Mouse (Mus musculus): ENCODE results near the gene Mypn. TPM values are rescaled to one million over a fixed set of nuclear protein-coding genes. Genes with fewer than 3 reads are reported as not detected.

Mypn gene
- polyA plus RNA-seq, 1 experiment from 2014 or later: 0.14 TPM

DNA sequence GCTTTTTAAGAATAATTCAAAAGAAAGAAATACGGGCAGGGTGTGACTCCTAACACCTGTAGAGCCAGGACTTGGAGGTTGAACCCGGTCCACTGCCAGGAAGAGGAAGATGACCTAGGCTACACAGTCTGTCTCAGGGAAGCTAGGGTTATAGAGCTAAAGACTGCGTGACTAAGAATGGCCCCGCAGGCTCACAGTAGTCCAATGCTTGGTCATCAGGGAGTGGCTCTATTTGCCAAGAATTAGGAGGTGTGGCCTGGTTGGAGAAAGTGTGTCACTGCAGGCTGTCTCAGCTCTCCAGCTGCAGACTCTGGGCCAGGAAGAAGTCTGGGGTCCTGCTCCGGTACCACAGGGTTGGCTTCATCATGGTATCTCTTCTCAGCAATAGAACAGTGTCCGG, 32.9 kb upstream of the Mypn start:
- Histone ChIP-seq H3K27ac (no peak overlapping the region), H3K4me3 (no peak overlapping the region), H3K4me1 (no peaks in the 10 kb centered on the region), H3K9ac (no peak overlapping the region), H3K36me3 (no peaks in the 10 kb centered on the region), H3K27me3 (no peaks in the 10 kb centered on the region), H3K9me3 (no peaks in the 10 kb centered on the region), H3K4me2 (no peak overlapping the region)
- WGBS: 91% methylated on average over 6 of the region's 6 CpGs
- peak; percentile 52; the same call in 1 of the 2 replicates for ATAC-seq (ENCODE audit: insufficient number of reproducible peaks, insufficient read depth, low FRiP score, low TSS enrichment, low read depth)

DNA sequence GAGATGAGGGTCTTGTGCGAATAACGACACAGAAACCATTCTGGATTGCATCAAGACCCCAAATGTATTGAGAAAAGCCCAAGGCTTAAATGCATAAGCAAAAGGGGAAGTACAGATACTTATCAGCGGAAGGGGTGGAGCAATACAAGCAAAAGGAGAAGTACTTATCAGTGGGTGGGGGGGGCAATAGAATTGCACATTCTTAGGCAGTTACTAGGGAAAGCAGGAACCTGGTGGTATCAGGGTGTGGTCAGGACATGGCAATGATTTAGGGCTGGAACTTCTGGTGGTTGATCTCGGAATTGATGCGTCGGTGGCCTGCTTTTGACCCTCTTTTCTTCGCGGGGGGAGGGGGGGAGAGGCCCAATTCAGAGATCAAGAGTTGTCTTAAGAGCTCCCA, 32.1 kb upstream of the Mypn start:
- 89% methylated on average over 8 of the region's 8 CpGs for WGBS
- Histone ChIP-seq H3K4me3 (no peak overlapping the region), H3K4me1 (no peaks in the 10 kb centered on the region), H3K36me3 (no peaks in the 10 kb centered on the region), H3K9me3 (no peaks in the 10 kb centered on the region), H3K9ac (no peak overlapping the region), H3K4me2 (no peak overlapping the region), H3K27me3 (no peaks in the 10 kb centered on the region), H3K27ac (no peak overlapping the region)
- no peak for ATAC-seq (ENCODE audit: insufficient number of reproducible peaks, insufficient read depth, low FRiP score, low TSS enrichment, low read depth)

- Histone ChIP-seq H3K36me3 (no peaks in the 10 kb centered on the region), H3K4me3 (no peak overlapping the region), H3K4me2 (no peak overlapping the region), H3K4me1 (no peaks in the 10 kb centered on the region), H3K9ac (no peak overlapping the region), H3K27ac (no peak overlapping the region), H3K27me3 (no peaks in the 10 kb centered on the region), H3K9me3 (no peaks in the 10 kb centered on the region)
- WGBS: 63% methylated on average over 5 of the region's 5 CpGs
- ATAC-seq (ENCODE audit: insufficient number of reproducible peaks, insufficient read depth, low FRiP score, low TSS enrichment, low read depth): no peak
Measured at GRCm38 (mm10) chr10:63234133-63234532, 30.4 kb upstream of the Mypn start.

DNA sequence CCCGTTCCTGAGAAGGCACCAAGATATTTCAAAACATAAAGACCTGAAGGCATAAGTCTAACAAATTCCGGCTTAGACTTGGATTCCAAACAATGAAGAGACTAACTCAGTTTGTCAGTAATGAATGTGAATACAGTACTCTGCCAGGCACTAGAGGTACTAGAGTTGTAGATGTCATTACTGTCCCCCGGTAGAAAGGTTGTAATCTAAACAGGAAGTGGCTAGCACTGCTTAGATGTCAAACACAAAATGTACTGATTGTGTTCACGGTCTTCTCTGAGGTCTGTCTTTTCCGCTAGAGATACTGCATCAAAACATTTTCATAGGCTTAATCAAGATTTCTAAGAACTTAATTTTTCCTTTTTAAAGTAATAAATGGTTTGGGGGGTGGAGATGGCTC, 27.9 kb upstream of the Mypn start:
- no peak for ATAC-seq (ENCODE audit: insufficient number of reproducible peaks, insufficient read depth, low FRiP score, low TSS enrichment, low read depth)

GRCm38 (mm10) chr10:63230854-63231253, 27.1 kb upstream of the Mypn start:
- H3K9me3 ChIP-seq: no peaks in the 10 kb centered on the region

More for the DNA sequence above, 27.9 kb upstream of the Mypn start:
- 72% methylated on average over 5 of the region's 5 CpGs for WGBS
- H3K36me3 ChIP-seq: no peaks in the 10 kb centered on the region
- no peak overlapping the region for H3K4me2 ChIP-seq
- H3K4me1 ChIP-seq: no peaks in the 10 kb centered on the region
- H3K4me3 ChIP-seq: no peak overlapping the region
- H3K27me3 ChIP-seq: no peaks in the 10 kb centered on the region
- H3K27ac ChIP-seq: no peak overlapping the region
- H3K9me3 ChIP-seq: no peaks in the 10 kb centered on the region
- no peak overlapping the region for H3K9ac ChIP-seq

DNA sequence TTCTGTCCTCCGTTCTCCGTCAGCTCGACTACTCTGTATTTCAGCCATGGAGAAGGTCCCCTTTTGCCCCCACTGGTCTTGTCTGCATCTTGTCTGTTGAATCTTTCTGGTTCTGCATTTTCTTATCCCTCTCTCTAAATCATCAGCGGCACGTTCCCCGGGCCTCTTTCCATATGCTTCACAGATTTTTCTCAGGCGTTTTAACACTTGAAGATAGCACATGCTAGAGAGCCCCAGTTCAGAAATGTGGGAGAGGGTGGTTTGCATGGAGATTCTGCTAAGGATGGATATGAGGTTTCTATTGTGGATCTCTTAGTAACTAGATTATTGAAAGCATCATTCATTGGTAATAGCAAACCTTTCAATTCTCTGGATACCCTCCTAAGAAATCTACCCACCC, 26.5 kb upstream of the Mypn start:
- Histone ChIP-seq H3K4me2 (no peak overlapping the region), H3K4me3 (no peak overlapping the region), H3K27ac (no peak overlapping the region), H3K36me3 (no peaks in the 10 kb centered on the region), H3K9ac (no peak overlapping the region), H3K27me3 (no peaks in the 10 kb centered on the region), H3K9me3 (no peaks in the 10 kb centered on the region), H3K4me1 (no peaks in the 10 kb centered on the region)
- 76% methylated on average over 7 of the region's 7 CpGs for WGBS
- ATAC-seq (ENCODE audit: insufficient number of reproducible peaks, insufficient read depth, low FRiP score, low TSS enrichment, low read depth): no peak

More at GRCm38 (mm10) chr10:63230854-63231253, 27.1 kb upstream of the Mypn start:
- H3K36me3 ChIP-seq: no peaks in the 10 kb centered on the region
- no peak for ATAC-seq (ENCODE audit: insufficient number of reproducible peaks, insufficient read depth, low FRiP score, low TSS enrichment, low read depth)
- no peak overlapping the region for H3K4me2 ChIP-seq
- WGBS: 37% methylated on average over 3 of the region's 5 CpGs
- no peak overlapping the region for H3K4me3 ChIP-seq
- H3K27ac ChIP-seq: no peak overlapping the region
- no peak overlapping the region for H3K9ac ChIP-seq
- no peaks in the 10 kb centered on the region for H3K4me1 ChIP-seq
- H3K27me3 ChIP-seq: no peaks in the 10 kb centered on the region

- WGBS: 69% methylated on average over 12 of the region's 12 CpGs
- Histone ChIP-seq H3K27me3 (no peaks in the 10 kb centered on the region), H3K9ac (no peak overlapping the region), H3K27ac (no peak overlapping the region), H3K36me3 (no peaks in the 10 kb centered on the region), H3K9me3 (no peaks in the 10 kb centered on the region), H3K4me1 (no peaks in the 10 kb centered on the region), H3K4me2 (no peak overlapping the region), H3K4me3 (no peak overlapping the region)
- ATAC-seq (ENCODE audit: insufficient number of reproducible peaks, insufficient read depth, low FRiP score, low TSS enrichment, low read depth): no peak
Measured at GRCm38 (mm10) chr10:63224341-63224740, 20.6 kb upstream of the Mypn start.

DNA sequence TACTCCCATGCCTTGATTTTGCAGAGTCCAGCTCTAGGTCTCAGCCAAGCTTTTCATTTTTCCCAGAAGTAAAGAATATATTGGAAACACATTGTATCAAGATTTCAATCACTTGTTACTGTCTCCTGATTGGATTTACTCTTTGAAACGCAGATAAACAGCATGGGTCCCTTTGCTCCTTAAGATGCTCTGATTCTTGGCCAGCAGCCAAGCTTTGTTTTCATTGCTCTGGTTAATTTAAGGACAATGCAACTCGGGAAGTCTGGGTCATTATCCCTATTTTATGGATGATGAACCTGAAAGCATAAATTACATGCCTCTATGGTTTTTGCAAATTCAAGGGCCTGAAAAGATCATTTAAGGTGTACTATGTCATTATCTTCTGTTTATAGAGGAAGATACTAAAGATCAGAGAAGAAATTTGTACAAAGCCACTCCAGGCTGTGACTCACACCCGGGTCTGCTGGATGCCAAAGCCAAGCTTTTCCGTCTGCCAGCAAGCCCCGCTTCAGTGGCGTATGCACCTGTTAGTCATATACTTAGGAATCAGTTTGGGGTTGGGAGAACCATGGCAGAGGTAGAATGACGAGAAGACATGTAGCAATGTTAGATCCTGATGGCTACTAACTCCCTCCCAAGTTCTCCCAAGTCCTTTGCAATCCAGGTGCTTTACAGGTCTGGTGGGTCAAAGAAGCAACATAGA, 17.5 kb upstream of the Mypn start:
- Histone ChIP-seq H3K27ac (no peak overlapping the region), H3K4me3 (no peak overlapping the region), H3K9me3 (no peaks in the 10 kb centered on the region), H3K27me3 (no peaks in the 10 kb centered on the region), H3K9ac (no peak overlapping the region), H3K4me2 (no peak overlapping the region), H3K4me1 (no peaks in the 10 kb centered on the region), H3K36me3 (no peaks in the 10 kb centered on the region)
- 58% methylated on average over 7 of the region's 7 CpGs for WGBS
- ATAC-seq (ENCODE audit: insufficient number of reproducible peaks, insufficient read depth, low FRiP score, low TSS enrichment, low read depth): no peak

GRCm38 (mm10) chr10:63208871-63209270, 5.1 kb upstream of the Mypn start:
- H3K27ac ChIP-seq: no peak overlapping the region
- H3K4me2 ChIP-seq: no peak overlapping the region
- 50% methylated on average over 6 of the region's 6 CpGs for WGBS
- no peak overlapping the region for H3K9ac ChIP-seq
- H3K36me3 ChIP-seq: no peaks in the 10 kb centered on the region
- no peaks in the 10 kb centered on the region for H3K9me3 ChIP-seq
- H3K27me3 ChIP-seq: no peaks in the 10 kb centered on the region
- no peaks in the 10 kb centered on the region for H3K4me1 ChIP-seq
- H3K4me3 ChIP-seq: no peak overlapping the region
- ATAC-seq (ENCODE audit: insufficient number of reproducible peaks, insufficient read depth, low FRiP score, low TSS enrichment, low read depth): no peak

GRCm38 (mm10) chr10:63203002-63203401, 750 bp downstream of the Mypn start:
- 73% methylated on average over 3 of the region's 3 CpGs for WGBS
- H3K9ac ChIP-seq: no peak overlapping the region
- H3K27me3 ChIP-seq: no peaks in the 10 kb centered on the region
- H3K4me2 ChIP-seq: no peak overlapping the region
- no peaks in the 10 kb centered on the region for H3K36me3 ChIP-seq
- H3K4me3 ChIP-seq: no peak overlapping the region
- H3K9me3 ChIP-seq: no peaks in the 10 kb centered on the region
- no peak for ATAC-seq (ENCODE audit: insufficient number of reproducible peaks, insufficient read depth, low FRiP score, low TSS enrichment, low read depth)
- no peak overlapping the region for H3K27ac ChIP-seq
- no peaks in the 10 kb centered on the region for H3K4me1 ChIP-seq

GRCm38 (mm10) chr10:63201534-63201933, 2.2 kb downstream of the Mypn start:
- Histone ChIP-seq H3K9me3 (no peaks in the 10 kb centered on the region), H3K36me3 (no peaks in the 10 kb centered on the region), H3K27ac (no peak overlapping the region), H3K27me3 (no peaks in the 10 kb centered on the region), H3K4me3 (no peak overlapping the region), H3K9ac (no peak overlapping the region), H3K4me2 (no peak overlapping the region), H3K4me1 (no peaks in the 10 kb centered on the region)
- 77% methylated on average over 8 of the region's 8 CpGs for WGBS
- no peak for ATAC-seq (ENCODE audit: insufficient number of reproducible peaks, insufficient read depth, low FRiP score, low TSS enrichment, low read depth)

GRCm38 (mm10) chr10:63199008-63199407, 4.7 kb downstream of the Mypn start:
- no peaks in the 10 kb centered on the region for H3K27me3 ChIP-seq
- H3K9me3 ChIP-seq: no peaks in the 10 kb centered on the region
- H3K36me3 ChIP-seq: no peaks in the 10 kb centered on the region
- ATAC-seq (ENCODE audit: insufficient number of reproducible peaks, insufficient read depth, low FRiP score, low TSS enrichment, low read depth): no peak
- no peak overlapping the region for H3K4me2 ChIP-seq
- H3K4me3 ChIP-seq: no peak overlapping the region
- no peaks in the 10 kb centered on the region for H3K4me1 ChIP-seq
- 88% methylated on average over 4 of the region's 4 CpGs for WGBS
- H3K9ac ChIP-seq: no peak overlapping the region
- H3K27ac ChIP-seq: no peak overlapping the region
